Mouse (Mus musculus): Measurements from ENCODE around the gene Arntl.

DNA sequence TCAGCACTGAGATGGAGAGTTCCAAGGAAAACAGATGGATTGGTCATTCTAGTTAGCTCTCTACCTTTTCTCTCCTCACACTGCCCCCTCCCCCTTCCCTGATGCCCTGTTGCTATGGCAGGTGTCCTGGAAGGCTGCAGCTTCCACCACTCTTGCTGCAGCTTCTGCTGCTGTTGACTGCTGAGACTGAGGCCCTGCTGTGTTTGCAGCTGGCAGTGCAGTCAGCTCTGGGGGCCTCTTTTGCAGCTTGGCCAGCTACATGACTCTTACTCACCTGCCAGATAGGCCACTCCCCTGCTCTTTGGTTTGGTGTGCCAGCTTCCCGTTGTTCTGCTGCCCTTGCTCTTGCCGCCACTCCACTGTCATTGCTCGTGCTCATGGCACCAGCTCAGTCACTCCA, 62.7 kb downstream of the Arntl start:
- no peak for TF ChIP-seq GATA1 (IDR thresholded peaks at IDR 0.05; ENCODE audit: low read length)
- no peak for TF ChIP-seq TAL1 (IDR thresholded peaks at IDR 0.05; ENCODE audit: low read length)
